Mouse (Mus musculus) thymus, postnatal 36 days (tissue): ENCODE measurements around the gene Hist1h3f.
"Not testable (repeated sequence)": the region's sequence is repeated elsewhere in the genome, so short reads cannot be mapped to it uniquely, and the experiment has no call there.

Experiments used
- DNase-seq, 2 experiments: peaks; one replicate each; pipeline ENCODE4 v3.0.0; 2022; ENCODE audit warnings: mixed read lengths in 2 of 2

Gene Hist1h3f

GRCm38 (mm10) chr13:23564482-23564881 lies 20.6 kb downstream of the Hist1h3f start:
- DNase-seq, result no peak

DNA sequence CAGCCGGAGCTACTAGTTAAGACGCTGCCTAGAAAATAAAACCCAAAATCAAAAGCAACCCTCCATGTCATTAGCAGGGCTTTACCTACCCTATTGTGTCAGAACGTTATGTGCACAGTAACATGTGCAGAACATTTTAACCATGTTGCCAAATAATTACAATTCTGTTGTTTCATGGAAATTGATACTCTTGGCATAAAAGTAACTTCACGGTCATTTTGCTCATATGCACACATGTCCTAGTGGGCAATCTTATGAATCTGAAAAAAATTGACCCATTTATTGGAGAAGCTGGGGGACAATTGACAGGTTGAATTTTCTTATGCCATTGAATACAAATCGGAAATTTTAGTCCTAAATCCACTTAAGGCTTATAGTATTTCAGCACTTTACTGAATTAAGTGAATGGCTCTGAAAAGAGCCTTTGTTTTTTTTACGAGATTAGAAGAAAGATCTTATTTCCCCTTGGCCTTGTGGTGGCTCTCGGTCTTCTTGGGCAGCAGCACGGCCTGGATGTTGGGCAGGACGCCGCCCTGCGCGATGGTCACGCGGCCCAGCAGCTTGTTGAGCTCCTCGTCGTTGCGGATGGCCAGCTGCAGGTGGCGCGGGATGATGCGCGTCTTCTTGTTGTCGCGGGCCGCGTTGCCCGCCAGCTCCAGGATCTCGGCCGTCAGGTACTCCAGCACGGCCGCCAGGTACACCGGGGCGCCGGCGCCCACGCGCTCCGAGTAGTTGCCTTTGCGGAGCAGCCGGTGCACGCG lies 26.6 kb downstream of the Hist1h3f start:
- DNase-seq, result not testable (repeated sequence)

GRCm38 (mm10) chr13:23571022-23571503 lies 27.2 kb downstream of the Hist1h3f start, which contains the start of the genes Hist1h2ae and Hist1h2bg:
Gene Hist1h2ae, minus strand, starts transcription at chr13:23571220.
Gene Hist1h2bg, plus strand, starts transcription at chr13:23571396.
- DNase-seq, result peak; percentile 75 to 81

DNA sequence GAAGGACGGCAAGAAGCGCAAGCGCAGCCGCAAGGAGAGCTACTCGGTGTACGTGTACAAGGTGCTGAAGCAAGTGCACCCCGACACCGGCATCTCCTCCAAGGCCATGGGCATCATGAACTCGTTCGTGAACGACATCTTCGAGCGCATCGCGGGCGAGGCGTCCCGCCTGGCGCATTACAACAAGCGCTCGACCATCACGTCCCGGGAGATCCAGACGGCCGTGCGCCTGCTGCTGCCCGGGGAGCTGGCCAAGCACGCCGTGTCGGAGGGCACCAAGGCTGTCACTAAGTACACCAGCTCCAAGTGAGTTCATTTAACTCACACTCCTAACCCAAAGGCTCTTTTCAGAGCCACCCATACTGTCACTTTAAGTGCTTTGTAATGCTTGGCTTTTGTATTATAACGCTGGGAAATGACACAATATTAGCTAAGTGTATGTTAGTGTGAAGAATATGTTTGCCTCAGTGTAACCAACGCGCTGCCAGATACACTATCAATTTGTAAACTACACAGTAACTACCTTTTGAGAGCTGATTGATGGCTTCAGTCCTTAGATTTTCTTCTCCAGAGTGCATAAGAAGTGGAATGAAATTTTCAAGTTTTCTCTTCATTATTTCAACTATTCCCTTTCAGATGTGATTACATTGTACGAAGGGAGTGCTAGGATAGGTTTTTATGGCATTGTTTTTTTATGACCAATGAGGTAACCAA lies 27.8 kb downstream of the Hist1h3f start:
- DNase-seq, result not testable (repeated sequence)

GRCm38 (mm10) chr13:23572218-23573033 lies 28.6 kb downstream of the Hist1h3f start:
- DNase-seq, result no peak

DNA sequence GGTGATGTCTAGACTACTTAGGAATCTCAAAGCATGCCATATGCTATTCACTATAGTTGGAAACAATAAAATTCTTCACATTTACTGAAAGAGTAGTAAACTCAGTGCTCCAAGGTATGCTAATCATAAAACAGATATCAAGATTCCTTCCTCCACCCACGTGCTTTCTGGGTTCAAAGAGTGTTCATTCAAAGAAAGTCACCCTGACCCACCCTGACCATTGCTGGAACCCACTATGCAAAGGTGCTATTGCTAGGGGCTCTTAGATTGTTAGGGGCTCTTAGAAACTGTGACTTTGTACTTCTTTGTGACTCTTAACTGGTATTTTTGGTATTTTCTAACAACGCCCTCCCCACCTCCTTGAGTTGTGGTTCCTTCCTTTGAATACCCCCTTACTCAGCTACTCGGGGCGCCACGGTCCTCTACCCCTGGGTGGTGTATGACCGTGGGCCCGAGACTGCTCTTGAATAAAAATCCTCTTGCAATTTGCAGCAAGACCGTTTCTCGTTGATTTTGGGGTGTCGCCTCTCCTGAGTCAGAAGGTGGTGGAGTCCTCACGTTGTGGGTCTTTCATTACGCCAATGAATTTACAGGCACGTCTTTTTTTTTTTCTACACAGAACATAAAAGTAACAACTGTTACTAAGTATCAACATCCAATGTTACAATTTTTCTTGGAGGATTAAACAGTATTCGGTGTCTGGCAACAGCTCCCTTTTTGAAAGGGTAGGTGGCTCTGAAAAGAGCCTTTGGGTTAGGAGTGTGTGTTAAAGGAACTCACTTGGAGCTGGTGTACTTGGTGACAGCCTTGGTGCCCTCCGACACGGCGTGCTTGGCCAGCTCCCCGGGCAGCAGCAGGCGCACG lies 29.4 kb downstream of the Hist1h3f start:
- peak in 1 of 2 experiments; percentile 40 for DNase-seq

GRCm38 (mm10) chr13:23573898-23574524 lies 30.2 kb downstream of the Hist1h3f start, which contains the start of the genes Hist1h2bf and Hist1h2ad:
Gene Hist1h2bf, minus strand, starts transcription at chr13:23574196.
Gene Hist1h2ad, plus strand, starts transcription at chr13:23574381.
- peak; percentile 83 to 90 for DNase-seq

DNA sequence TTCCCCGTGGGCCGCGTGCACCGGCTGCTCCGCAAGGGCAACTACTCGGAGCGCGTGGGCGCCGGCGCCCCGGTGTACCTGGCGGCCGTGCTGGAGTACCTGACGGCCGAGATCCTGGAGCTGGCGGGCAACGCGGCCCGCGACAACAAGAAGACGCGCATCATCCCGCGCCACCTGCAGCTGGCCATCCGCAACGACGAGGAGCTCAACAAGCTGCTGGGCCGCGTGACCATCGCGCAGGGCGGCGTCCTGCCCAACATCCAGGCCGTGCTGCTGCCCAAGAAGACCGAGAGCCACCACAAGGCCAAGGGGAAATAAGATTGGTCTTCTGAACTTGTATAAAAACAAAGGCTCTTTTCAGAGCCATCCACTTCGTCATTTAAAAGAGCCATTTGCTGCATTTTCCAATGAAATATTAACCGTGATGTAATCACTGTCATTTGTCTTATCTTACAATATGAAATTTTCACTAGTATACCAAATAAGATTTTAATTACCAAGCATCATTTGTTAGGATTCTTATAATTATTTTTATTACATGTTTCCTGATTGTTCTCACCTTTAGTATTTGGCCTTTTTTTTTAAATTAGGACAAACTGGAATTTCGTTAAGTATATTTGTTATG lies 30.8 kb downstream of the Hist1h3f start:
- not testable (repeated sequence) for DNase-seq

DNA sequence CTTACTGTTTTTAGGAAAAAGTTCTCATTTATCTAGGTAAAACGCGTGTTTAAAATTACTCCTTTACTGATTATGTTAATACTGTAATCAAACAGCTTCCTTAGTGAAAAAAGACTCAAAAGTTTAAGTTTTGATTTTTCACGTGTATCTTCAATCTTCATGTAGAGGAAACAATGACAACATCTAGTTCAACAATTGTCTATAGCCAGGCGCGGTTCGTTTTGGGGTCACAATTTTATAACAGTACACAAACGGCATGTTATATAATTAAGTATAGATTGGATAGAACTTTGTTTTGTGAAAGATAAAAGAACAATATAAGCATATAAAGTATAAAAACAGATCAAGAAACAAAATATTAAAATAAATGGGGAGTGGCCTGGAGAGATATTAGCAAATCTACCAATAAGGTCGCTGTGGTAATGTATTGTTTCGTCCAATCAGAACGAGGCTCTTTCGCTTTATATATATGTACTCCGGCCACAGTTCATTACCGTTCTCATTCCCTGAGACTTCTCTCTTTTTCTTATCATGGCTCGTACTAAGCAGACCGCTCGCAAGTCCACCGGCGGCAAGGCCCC lies 31.5 kb downstream of the Hist1h3f start, which contains the start of gene Hist1h3d:
TSS of gene Hist1h3d (plus strand) at position 493 of the 581 bp plus-strand sequence.
- DNase-seq, result peak in 1 of 2 experiments; percentile 34

- peak in 1 of 2 experiments; percentile 42 for DNase-seq
These were observed 32.0 kb downstream of the Hist1h3f start for GRCm38 (mm10) chr13:23575864-23576313.

- no peak for DNase-seq
These were observed 32.6 kb downstream of the Hist1h3f start for GRCm38 (mm10) chr13:23576351-23576881.

DNA sequence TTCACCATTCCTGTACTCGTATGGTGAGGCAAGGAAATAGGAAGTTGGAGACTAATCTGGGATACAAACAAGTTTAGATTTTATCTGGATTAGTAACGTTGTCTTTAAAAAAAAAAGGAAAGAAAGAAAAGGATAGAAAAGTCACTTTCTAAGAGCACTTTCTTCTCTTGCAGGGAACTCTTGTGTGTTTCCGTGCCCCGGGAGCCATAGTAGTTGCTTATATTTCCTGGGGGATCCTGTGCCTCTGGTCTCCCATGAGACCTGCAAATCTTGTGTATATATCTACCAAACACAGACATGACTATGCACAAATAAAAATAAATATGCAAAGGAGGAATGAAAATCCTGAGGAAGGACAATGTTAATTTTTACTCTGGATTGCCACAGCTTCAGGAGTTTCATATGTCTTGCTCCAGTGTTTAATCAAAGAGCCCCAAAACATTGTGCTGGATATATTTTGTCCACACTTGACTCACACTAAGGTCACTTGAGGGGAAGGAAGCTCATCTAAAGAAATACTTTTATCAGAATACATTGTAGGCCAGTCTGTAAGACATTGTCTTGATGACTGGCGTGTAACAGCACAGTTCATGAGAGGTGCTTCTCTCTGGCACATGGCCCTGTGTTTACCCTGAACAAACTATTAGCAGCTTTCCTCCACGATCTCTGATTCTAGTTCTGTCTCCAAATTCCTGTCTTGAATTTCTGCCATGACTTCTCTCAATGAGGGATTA lies 33.2 kb downstream of the Hist1h3f start:
- DNase-seq, result no peak

- no peak for DNase-seq
These were observed 34.0 kb downstream of the Hist1h3f start for GRCm38 (mm10) chr13:23577835-23578234.

DNA sequence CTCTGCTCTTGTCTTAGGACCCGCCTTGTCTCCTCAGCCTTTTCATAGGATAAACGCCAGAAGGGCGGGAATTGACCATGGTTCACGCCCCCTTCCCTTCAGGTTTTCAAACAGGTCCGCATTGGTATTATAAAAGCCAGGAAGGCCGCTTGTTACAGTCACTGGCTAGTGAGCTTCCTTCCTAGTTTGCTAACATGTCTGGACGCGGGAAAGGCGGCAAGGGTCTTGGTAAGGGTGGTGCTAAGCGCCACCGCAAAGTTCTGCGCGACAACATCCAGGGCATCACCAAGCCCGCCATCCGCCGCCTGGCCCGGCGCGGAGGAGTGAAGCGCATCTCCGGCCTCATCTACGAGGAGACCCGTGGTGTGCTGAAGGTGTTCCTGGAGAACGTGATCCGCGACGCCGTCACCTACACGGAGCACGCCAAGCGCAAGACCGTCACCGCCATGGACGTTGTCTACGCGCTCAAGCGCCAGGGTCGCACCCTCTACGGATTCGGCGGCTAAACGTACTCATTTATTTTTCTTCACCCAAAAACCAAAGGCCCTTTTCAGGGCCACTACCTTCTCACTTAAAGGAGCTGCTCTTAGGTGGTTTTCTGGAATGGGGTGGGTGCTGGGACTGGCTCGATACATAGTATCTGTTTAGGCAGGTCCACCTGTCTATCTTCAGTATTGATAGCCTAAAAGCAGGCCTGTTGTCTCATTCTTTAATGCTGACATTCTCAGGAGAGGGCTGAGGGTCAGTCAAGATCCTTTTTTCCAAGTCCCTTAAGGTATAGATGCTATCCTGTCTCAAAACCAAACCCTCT lies 37.8 kb downstream of the Hist1h3f start, which contains the start of gene Hist1h4d:
TSS of gene Hist1h4d (plus strand) at position 191 of the 811 bp plus-strand sequence.
- peak; percentile 95 for DNase-seq

DNA sequence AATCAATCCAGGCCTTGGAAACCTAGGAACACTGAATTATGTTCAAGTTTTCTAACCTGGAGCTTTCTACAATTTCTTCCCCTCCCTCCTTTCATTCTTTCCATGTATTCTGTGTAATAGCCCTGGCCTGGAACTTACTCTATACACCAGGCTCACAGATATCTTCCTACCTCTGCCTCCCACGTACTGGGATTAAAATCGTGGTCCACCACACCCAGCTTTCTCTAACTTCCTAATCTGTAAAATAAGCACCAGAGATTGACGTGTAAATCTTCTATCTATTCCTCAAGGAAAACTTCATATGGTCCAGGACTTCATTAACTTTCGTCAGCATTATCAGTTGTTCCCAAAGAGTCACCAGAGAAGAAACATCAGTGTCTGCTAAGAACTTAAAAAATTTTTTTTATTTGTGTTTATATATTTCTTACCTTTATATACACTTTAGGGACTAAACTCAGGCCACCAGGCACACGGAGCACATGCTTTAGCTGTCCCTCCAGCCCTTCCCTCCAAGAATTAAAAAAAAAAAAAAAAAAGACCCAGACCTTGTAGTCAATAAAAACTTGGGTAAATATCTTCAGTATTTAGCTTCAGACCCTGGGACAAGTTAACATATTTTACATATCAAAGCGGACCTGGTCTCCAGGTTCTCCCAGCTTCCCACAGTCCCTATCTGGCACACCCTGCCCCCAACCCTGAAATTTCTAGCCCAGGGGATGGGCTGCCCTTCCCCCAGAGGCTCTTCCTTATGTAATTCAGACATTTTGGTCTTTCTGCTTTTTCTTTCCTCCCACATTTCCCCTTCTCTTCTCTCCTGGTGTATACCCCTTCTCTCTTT lies 38.6 kb downstream of the Hist1h3f start:
- no peak for DNase-seq

- DNase-seq, result no peak
These were observed 39.7 kb downstream of the Hist1h3f start for GRCm38 (mm10) chr13:23583387-23584068.
